Mouse (Mus musculus): ENCODE measurements at regions not wholly inside any gene's neighbourhood (a gene's known extent, or its start where the extent isn't known, plus 50 kb on each side); places are given as distances from the start of the nearest gene placed in this dataset.
A peak's percentile ranks its signal among the peaks of the same experiment; 100 is the strongest.
"Not testable (repeated sequence)": the region's sequence is repeated elsewhere in the genome, so short reads cannot be mapped to it uniquely, and the experiment has no call there.

- intact Hi-C loops (cut with DNase I) = no loop called here
- peak; percentile 7 to 69 for DNase-seq (ENCODE audit: low spot score in 2 of 2)
These were observed 686.6 kb upstream of the 1700008P02Rik start for GRCm38 (mm10) chr3:7306800-7307199.

- DNase-seq (ENCODE audit: low spot score in 2 of 2) = no peak
- intact Hi-C loops (cut with DNase I) = no loop called here
These were observed 678.3 kb upstream of the 1700008P02Rik start for GRCm38 (mm10) chr3:7298511-7298910.

- intact Hi-C loops (cut with DNase I) = no loop called here
- no peak for DNase-seq (ENCODE audit: low spot score in 2 of 2)
These were observed 670.8 kb upstream of the 1700008P02Rik start for GRCm38 (mm10) chr3:7291026-7291425.

GRCm38 (mm10) chr3:7257591-7257990 lies 637.3 kb upstream of the 1700008P02Rik start:
- intact Hi-C loops (cut with DNase I) = no loop called here
- no peak for DNase-seq (ENCODE audit: low spot score in 2 of 2)

- DNase-seq (ENCODE audit: low spot score in 2 of 2) = no peak
- intact Hi-C loops (cut with DNase I) = no loop called here
These were observed 628.1 kb upstream of the 1700008P02Rik start for GRCm38 (mm10) chr3:7248337-7248736.

GRCm38 (mm10) chr3:7229769-7230168 lies 609.5 kb upstream of the 1700008P02Rik start:
- intact Hi-C loops (cut with DNase I) = no loop called here
- peak in 1 of 2 experiments; percentile 58 for DNase-seq (ENCODE audit: low spot score in 2 of 2)

GRCm38 (mm10) chr3:7188531-7188930 lies 568.3 kb upstream of the 1700008P02Rik start:
- intact Hi-C loops (cut with DNase I); DNase-seq (ENCODE audit: low spot score in 2 of 2): not testable (repeated sequence)

GRCm38 (mm10) chr3:7166596-7166995 lies 546.4 kb upstream of the 1700008P02Rik start:
- intact Hi-C loops (cut with DNase I) = no loop called here
- no peak for DNase-seq (ENCODE audit: low spot score in 2 of 2)

GRCm38 (mm10) chr3:7138996-7139395 lies 518.8 kb upstream of the 1700008P02Rik start:
- no peak for DNase-seq (ENCODE audit: low spot score in 2 of 2)
- intact Hi-C loops (cut with DNase I) = no loop called here

- intact Hi-C loops (cut with DNase I) = no loop called here
- DNase-seq (ENCODE audit: low spot score in 2 of 2) = peak; percentile 2 to 48
These were observed 514.5 kb upstream of the 1700008P02Rik start for GRCm38 (mm10) chr3:7134714-7135113.
